ENCODE assay signal across 22 mouse cellular contexts in the genomic region with DNA sequence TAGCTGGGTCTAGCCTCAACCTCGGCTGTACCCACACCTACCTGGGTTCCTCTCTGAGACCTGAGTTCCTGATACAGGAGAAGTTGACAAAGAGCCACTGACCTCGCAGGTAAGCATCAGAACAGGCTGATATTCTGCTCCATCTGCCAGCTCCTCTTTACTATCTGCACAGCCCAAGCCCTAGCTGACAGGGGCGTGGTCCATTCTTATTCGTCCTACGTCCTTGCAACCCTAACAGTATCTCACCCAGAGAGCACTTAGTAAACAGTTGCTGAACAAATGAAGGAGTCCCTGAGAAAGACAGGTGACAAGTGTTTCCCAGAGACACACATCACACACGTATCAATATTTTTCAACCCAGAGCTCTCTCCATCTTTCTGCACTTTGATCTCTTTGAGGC. TPM values are rescaled to one million over a fixed set of nuclear protein-coding genes. Genes with fewer than 3 reads are reported as not detected.
"Had no signal": no experiment of that assay in that cellular context is flagged by ENCODE, and none has a peak within 500 bp of the region (broad histone marks: within the 10 kb centered on the region; RNA-seq: fewer than 3 reads in every experiment).

No protein-coding gene starts in this region.

- H3K36me3 ChIP-seq: midbrain, embryonic 13.5 days had no signal

- DNase-seq: kidney, adult 9 months; kidney, postnatal 36 days; layer of hippocampus, adult 9-11 months; layer of hippocampus, postnatal 36 days; lung, postnatal 14 days; right cerebral cortex, adult 18-20 months; right cerebral cortex, postnatal 25 days; spleen, adult 18-20 months; thymus, adult 2 months; thymus, postnatal 25 days had no signal

- H3K4me2 ChIP-seq: limb, embryonic 12.5 days; lung, embryonic 15.5 days; midbrain, embryonic 13.5 days; stomach, embryonic 15.5 days had no signal

- H3K27me3 ChIP-seq: limb, embryonic 12.5 days; lung, embryonic 15.5 days; midbrain, embryonic 13.5 days; stomach, embryonic 15.5 days had no signal

- H3K9ac ChIP-seq: limb, embryonic 12.5 days; lung, embryonic 15.5 days; midbrain, embryonic 13.5 days; stomach, embryonic 15.5 days had no signal

- H3K4me3 ChIP-seq: limb, embryonic 12.5 days; lung, embryonic 15.5 days; midbrain, embryonic 13.5 days; stomach, embryonic 15.5 days had no signal

- ATAC-seq: midbrain, embryonic 13.5 days had no signal

- H3K9me3 ChIP-seq: limb, embryonic 12.5 days; lung, embryonic 15.5 days; midbrain, embryonic 13.5 days; stomach, embryonic 15.5 days had no signal

- H3K27ac ChIP-seq: kidney, postnatal 0 days; limb, embryonic 12.5 days; lung, embryonic 15.5 days; macrophage; midbrain, embryonic 13.5 days; stomach, embryonic 15.5 days had no signal

RNA-seq across cellular contexts. Expression of gene Rbp7, which starts 46.4 kb away (rescaled TPM):
- total RNA-seq: layer of hippocampus, adult 18-20 months; layer of hippocampus, postnatal 36 days; left cerebral cortex, adult 8-10 months; left cerebral cortex, postnatal 25 days; liver, adult 2 months; midbrain, postnatal 0 days had no signal
- polyA plus RNA-seq: limb, embryonic 12.5 days; liver, adult 2 months; macrophage; midbrain, embryonic 13.5 days; neural tube, embryonic 14.5 days had no signal
